Mouse (Mus musculus) ovary, adult 2 months (tissue): ENCODE measurements around the gene Tnnc2. TPM values are rescaled to one million over a fixed set of nuclear protein-coding genes. Genes with fewer than 3 reads are reported as not detected.

Experiments used
- polyA plus RNA-seq: library from polyadenylated mRNA; depleted of rRNA; stranded (reverse); fragments of >200 nt; gene quantifications from 2 replicates; pipeline ENCODE4 v1.2.3, GENCODE M21; 2012; rRNA removed

The Tnnc2 gene
- polyA plus RNA-seq = 0.77 TPM in 1 of 2 replicates, not detected in the other

GRCm38 (mm10) chr2:164779481-164780086, at the start of gene Tnnc2:
Tnnc2 (minus strand) TSS chr2:164779967.

GRCm38 (mm10) chr2:164828437-164828836, 48.7 kb upstream of the Tnnc2 start, which contains the start of gene Spata25:
Spata25 (minus strand) TSS chr2:164828537.

GRCm38 (mm10) chr2:164822636-164823165, 42.9 kb upstream of the Tnnc2 start, which contains the start of gene Zswim1:
Zswim1 (plus strand) TSS chr2:164822686.

GRCm38 (mm10) chr2:164804533-164805331, 25.0 kb upstream of the Tnnc2 start, which contains the start of the genes Acot8 and Zswim3:
Acot8 (minus strand) TSS chr2:164804882.
Zswim3 (plus strand) TSS chr2:164805098.

GRCm38 (mm10) chr2:164785481-164786387, 6.0 kb upstream of the Tnnc2 start, which contains the start of gene Snx21:
Snx21 (plus strand) TSS chr2:164785823.

GRCm38 (mm10) chr2:164769258-164770037, 10.3 kb downstream of the Tnnc2 start, which contains the start of gene Ube2c:
Ube2c (plus strand) TSS chr2:164769898.

GRCm38 (mm10) chr2:164745843-164746479, 33.8 kb downstream of the Tnnc2 start, which contains the start of the genes Wfdc3 and Dnttip1:
Wfdc3 (minus strand) TSS chr2:164745931.
Dnttip1 (plus strand) TSS chr2:164745983.

Other genes with a start within 250 kb of the Tnnc2 start
- 222 and 266 TPM in 2 replicates for gene Wfdc2, start 217.6 kb downstream of the Tnnc2 start, polyA plus RNA-seq
- gene Spint3, start 206.5 kb downstream of the Tnnc2 start, polyA plus RNA-seq = not detected in 2 replicates
- gene Wfdc6a, start 194.5 kb downstream of the Tnnc2 start, polyA plus RNA-seq = 1.2 TPM in 2 replicates
- gene Eppin, start 186.4 kb downstream of the Tnnc2 start, polyA plus RNA-seq = 1.6 and 1.7 TPM in 2 replicates
- 0.36 and 0.62 TPM in 2 replicates for gene Wfdc6b, start 166.4 kb downstream of the Tnnc2 start, polyA plus RNA-seq
- gene Wfdc8, start 166.3 kb downstream of the Tnnc2 start, polyA plus RNA-seq = 1.0 and 1.4 TPM in 2 replicates
- gene Wfdc16, start 141.2 kb downstream of the Tnnc2 start, polyA plus RNA-seq = 0.33 TPM in 1 of 2 replicates, not detected in the other
- 44.5 and 78.3 TPM in 2 replicates for gene Wfdc10, start 123.9 kb downstream of the Tnnc2 start, polyA plus RNA-seq
- gene Wfdc9, start 123.4 kb downstream of the Tnnc2 start, polyA plus RNA-seq = not detected in 2 replicates
- gene Wfdc11, start 105.9 kb downstream of the Tnnc2 start, polyA plus RNA-seq = not detected in 2 replicates
- 0.49 and 0.74 TPM in 2 replicates for gene Wfdc13, start 94.9 kb downstream of the Tnnc2 start, polyA plus RNA-seq
- not detected in 2 replicates for gene Spint4, start 81.5 kb downstream of the Tnnc2 start, polyA plus RNA-seq
- gene Spint5, start 64.7 kb downstream of the Tnnc2 start, polyA plus RNA-seq = not detected in 2 replicates
- 1.3 and 2.9 TPM in 2 replicates for gene Wfdc3, start 34.0 kb downstream of the Tnnc2 start, polyA plus RNA-seq
- gene Dnttip1, start 34.0 kb downstream of the Tnnc2 start, polyA plus RNA-seq = 70.1 and 74.7 TPM in 2 replicates
- gene Ube2c, start 10.1 kb downstream of the Tnnc2 start, polyA plus RNA-seq = 63.8 and 111 TPM in 2 replicates
- 62.2 and 74.1 TPM in 2 replicates for gene Snx21, start 5.9 kb upstream of the Tnnc2 start, polyA plus RNA-seq
- 55.4 and 62.0 TPM in 2 replicates for gene Acot8, start 24.9 kb upstream of the Tnnc2 start, polyA plus RNA-seq
- gene Zswim3, start 25.1 kb upstream of the Tnnc2 start, polyA plus RNA-seq = 4.4 and 4.9 TPM in 2 replicates
- 16.5 and 18.3 TPM in 2 replicates for gene Zswim1, start 42.7 kb upstream of the Tnnc2 start, polyA plus RNA-seq
- 0.44 and 0.46 TPM in 2 replicates for gene Spata25, start 48.6 kb upstream of the Tnnc2 start, polyA plus RNA-seq
- gene Ctsa, start 52.9 kb upstream of the Tnnc2 start, polyA plus RNA-seq = 262 and 403 TPM in 2 replicates
- 15.8 and 20.4 TPM in 2 replicates for gene Neurl2, start 53.5 kb upstream of the Tnnc2 start, polyA plus RNA-seq
- gene Pltp, start 77.7 kb upstream of the Tnnc2 start, polyA plus RNA-seq = 173 and 213 TPM in 2 replicates
- gene Pcif1, start 99.3 kb upstream of the Tnnc2 start, polyA plus RNA-seq = 46.6 and 47.4 TPM in 2 replicates
- gene Zfp335, start 131.8 kb upstream of the Tnnc2 start, polyA plus RNA-seq = 43.6 and 45.0 TPM in 2 replicates
- gene Mmp9, start 160.8 kb upstream of the Tnnc2 start, polyA plus RNA-seq = 9.3 and 10.8 TPM in 2 replicates
- gene Slc12a5, start 180.8 kb upstream of the Tnnc2 start, polyA plus RNA-seq = 4.0 and 4.2 TPM in 2 replicates